In the genomic region with DNA sequence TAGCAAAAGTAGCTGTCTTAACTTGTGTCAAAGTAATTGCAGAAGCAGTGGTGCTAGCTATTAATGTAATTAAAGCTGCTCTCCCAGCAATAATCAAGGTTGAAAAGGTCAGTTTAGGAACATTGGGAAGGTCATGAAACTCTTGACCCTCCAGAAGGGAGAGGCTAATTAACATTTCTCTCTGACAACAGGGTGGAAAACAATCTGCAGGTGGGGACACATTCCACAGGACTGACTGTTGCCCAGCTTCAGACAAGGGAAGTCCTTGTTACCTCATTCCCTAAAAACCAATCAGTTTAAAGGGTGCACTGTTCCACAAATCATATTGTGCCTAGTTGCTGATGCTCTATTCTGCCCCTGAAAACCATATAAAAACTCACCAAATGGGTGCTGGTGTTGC, we compare ENCODE assay signal across 17 mouse cellular contexts.
DNase-seq lines count a peak whose midpoint lies in the region.
"Had no signal": no experiment of that assay in that cellular context is flagged by ENCODE, and none has a peak within 500 bp of the region (broad histone marks: within the 10 kb centered on the region; RNA-seq: fewer than 3 reads in every experiment).

No protein-coding gene starts in this region.

- DNase-seq in ES-CJ7 (ENCODE audit: low read depth, low spot score), result peak; percentile 68
- peak; percentile 32 for DNase-seq in Muller cell, postnatal 12 days (ENCODE audit: inconsistent ontology term)
- peak; percentile 18 for DNase-seq in embryo, embryonic 10.5 days (ENCODE audit: low spot score)
- no peak for DNase-seq in left cerebral cortex, adult 8-10 months (ENCODE audit: low spot score in 2 of 2)
- no peak for DNase-seq in retina, embryonic 14.5 days (ENCODE audit: low spot score)
- DNase-seq in right cerebral cortex, postnatal 4 days, result no peak
- DNase-seq: adrenal gland, adult 2 months; adrenal gland, postnatal 14 days; cerebellum, adult 11 months; cerebellum, adult 2 months; cerebellum, adult 9-11 months; cerebellum, postnatal 25 days; gastrocnemius, postnatal 36 days; heart, adult 2 months; heart, postnatal 14 days; heart, postnatal 4 days; kidney, adult 2 months had no signal

Comparison
In these comparisons a context has a peak if more than half of its experiments do, and no peak if none do; other contexts are left out.
1. DNase-seq: peak in ES-CJ7 (single experiment), Muller cell, postnatal 12 days (single experiment) and embryo, embryonic 10.5 days (single experiment); none in left cerebral cortex, adult 8-10 months (0 of 2), retina, embryonic 14.5 days (single experiment) and right cerebral cortex, postnatal 4 days (single experiment).